Mouse (Mus musculus): ENCODE measurements at regions not wholly inside any gene's neighbourhood (a gene's known extent, or its start where the extent isn't known, plus 50 kb on each side); places are given as distances from the start of the nearest gene placed in this dataset.

DNA sequence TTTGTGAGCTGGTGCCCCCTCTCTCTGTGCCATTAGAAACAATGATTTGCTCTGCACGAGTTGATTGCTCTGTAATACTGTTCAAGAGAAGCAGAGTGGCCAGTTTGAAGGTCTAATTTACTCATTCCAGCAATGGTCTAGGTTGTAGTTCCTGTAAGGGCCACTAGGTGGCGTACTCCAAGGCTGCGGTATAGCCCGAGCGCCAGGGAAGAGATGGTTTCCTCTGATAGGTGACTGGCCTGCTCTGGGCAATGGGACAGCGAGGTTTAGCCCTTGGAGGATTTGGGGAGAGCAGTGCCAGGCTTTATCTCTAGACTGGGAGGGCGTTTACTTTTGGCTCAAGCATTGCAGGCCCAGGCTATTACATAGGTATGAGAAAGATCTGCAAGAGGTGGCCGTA lies 76.8 kb upstream of the Mki67 start:
- no peak for ATAC-seq (replicated peaks; ENCODE audit: extremely low read depth, insufficient read depth, low FRiP score)
- Histone ChIP-seq H3K9me3 (replicated peaks; ENCODE audit: control insufficient read depth, low read length) (no peaks in the 10 kb centered on the region), H3K36me3 (ENCODE audit: control insufficient read depth, insufficient read depth) (no peaks in the 10 kb centered on the region), H3K4me1 (ENCODE audit: control insufficient read depth, insufficient read depth, low read length) (peaks cover 11% of the 10 kb centered on the region), H3K27ac (ENCODE audit: low read length) (no peak overlapping the region), H3K27me3 (ENCODE audit: control insufficient read depth, insufficient read depth, low read length) (no peaks in the 10 kb centered on the region), H3K9ac (ENCODE audit: low read length) (no peak overlapping the region), H3K4me3 (ENCODE audit: low read length) (no peak overlapping the region), H3K4me2 (ENCODE audit: low read depth, low read length) (no peak overlapping the region)
- WGBS = 36% methylated on average over 8 of the region's 8 CpGs

DNA sequence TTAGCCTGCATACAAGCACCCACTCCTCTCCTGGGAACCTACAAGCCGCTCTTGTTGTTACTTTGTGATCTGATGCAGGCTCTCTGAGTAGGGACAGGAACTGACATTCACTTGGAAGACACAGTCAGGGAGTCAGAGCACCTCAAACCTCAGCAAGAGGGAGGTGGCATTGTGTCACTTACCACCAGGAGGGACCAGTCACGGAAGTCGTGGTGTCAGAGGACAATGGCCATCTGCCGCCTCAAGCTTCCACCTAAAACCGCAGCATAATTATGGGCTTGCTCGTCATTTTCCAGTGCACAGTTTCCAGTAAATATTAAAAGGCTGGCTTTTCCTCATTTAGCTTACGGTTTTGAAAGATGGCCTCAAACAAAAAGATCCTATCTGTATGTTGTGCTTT lies 78.1 kb upstream of the Mki67 start:
- Histone ChIP-seq H3K4me3 (ENCODE audit: low read length) (no peak overlapping the region), H3K27me3 (ENCODE audit: control insufficient read depth, insufficient read depth, low read length) (no peaks in the 10 kb centered on the region), H3K36me3 (ENCODE audit: control insufficient read depth, insufficient read depth) (no peaks in the 10 kb centered on the region), H3K27ac (ENCODE audit: low read length) (peak overlapping the region; percentile 9; the same call in 1 of the 2 replicates), H3K4me2 (ENCODE audit: low read depth, low read length) (no peak overlapping the region), H3K9me3 (replicated peaks; ENCODE audit: control insufficient read depth, low read length) (no peaks in the 10 kb centered on the region), H3K4me1 (ENCODE audit: control insufficient read depth, insufficient read depth, low read length) (peaks cover 11% of the 10 kb centered on the region), H3K9ac (ENCODE audit: low read length) (no peak overlapping the region)
- 44% methylated on average over 7 of the region's 7 CpGs for WGBS
- ATAC-seq (replicated peaks; ENCODE audit: extremely low read depth, insufficient read depth, low FRiP score) = no peak

DNA sequence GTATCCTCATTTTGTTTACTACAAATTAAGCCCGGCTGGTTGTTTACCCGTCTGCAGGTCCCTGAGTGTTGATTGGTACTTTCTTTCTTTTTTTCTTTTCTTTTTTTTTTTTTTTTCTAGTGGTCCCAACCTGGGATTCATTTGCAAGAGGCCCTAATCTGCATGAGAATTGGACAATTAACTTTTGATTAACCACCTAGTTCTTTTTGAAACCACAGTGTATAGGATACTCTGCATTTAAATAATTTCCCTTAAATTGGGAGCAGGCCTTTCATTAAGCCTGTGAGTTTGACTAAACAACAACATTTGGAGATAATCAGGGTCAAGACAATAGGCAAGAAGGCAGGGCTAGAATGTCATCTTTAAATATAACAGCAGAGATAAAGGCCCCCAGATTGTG lies 78.5 kb upstream of the Mki67 start:
- Histone ChIP-seq H3K27ac (ENCODE audit: low read length) (no peak overlapping the region), H3K36me3 (ENCODE audit: control insufficient read depth, insufficient read depth) (no peaks in the 10 kb centered on the region), H3K4me1 (ENCODE audit: control insufficient read depth, insufficient read depth, low read length) (peaks cover 11% of the 10 kb centered on the region), H3K9ac (ENCODE audit: low read length) (no peak overlapping the region), H3K4me2 (ENCODE audit: low read depth, low read length) (no peak overlapping the region), H3K27me3 (ENCODE audit: control insufficient read depth, insufficient read depth, low read length) (no peaks in the 10 kb centered on the region), H3K4me3 (ENCODE audit: low read length) (no peak overlapping the region), H3K9me3 (replicated peaks; ENCODE audit: control insufficient read depth, low read length) (no peaks in the 10 kb centered on the region)
- 62% methylated on average over 2 of the region's 2 CpGs for WGBS
- no peak for ATAC-seq (replicated peaks; ENCODE audit: extremely low read depth, insufficient read depth, low FRiP score)

DNA sequence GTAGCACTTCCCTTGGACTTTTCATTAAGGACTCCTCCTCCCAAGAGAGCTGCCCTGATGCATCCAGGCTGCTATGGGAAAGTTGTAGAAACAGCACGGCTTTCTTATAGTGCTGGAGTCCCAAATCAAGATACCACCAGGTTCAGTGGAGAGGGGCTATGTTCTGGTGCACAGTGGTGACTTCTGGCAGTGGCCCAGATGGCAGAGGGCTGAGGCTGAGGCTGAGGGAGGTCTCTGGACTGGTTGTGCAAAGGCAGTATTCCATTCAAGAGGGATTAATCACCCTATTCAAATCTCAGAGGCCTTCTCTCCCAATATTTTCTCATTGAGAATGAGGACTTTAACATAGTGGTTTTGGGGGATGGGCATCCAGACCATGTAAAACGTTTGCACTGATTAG lies 82.3 kb upstream of the Mki67 start:
- 33% methylated on average over 2 of the region's 2 CpGs for WGBS
- Histone ChIP-seq H3K36me3 (ENCODE audit: control insufficient read depth, insufficient read depth) (no peaks in the 10 kb centered on the region), H3K9me3 (replicated peaks; ENCODE audit: control insufficient read depth, low read length) (no peaks in the 10 kb centered on the region)

DNA sequence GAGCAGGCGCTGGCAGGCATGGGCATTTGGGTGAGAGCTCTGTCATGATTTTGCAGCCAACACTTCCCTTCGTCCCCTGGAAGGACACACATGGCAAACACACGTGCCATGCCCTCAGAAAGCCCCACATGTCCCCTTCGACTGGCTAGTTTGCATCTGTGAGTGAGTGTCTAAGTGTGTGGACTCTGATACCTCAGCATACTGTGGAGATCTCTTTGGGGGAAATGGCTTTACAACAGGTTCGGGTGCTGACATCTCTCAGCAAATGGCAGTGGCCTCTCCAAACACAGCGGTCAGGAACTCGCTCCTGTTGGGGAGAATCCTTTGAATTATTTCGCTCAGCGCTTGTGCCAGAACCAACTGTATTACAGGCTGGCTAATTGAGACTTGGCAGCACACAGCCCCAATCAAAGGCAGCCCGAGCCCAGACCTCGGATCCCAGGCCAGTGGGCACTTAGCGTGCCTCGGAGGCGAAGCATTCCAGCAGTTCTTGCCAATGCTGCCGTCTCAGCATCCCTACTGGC lies 86.5 kb upstream of the Mki67 start:
- 63% methylated on average over 15 of the region's 15 CpGs for WGBS
- Histone ChIP-seq H3K4me1 (ENCODE audit: control insufficient read depth, insufficient read depth, low read length) (no peaks in the 10 kb centered on the region), H3K4me2 (ENCODE audit: low read depth, low read length) (no peak overlapping the region), H3K9ac (ENCODE audit: low read length) (no peak overlapping the region), H3K4me3 (ENCODE audit: low read length) (no peak overlapping the region), H3K27ac (ENCODE audit: low read length) (peak overlapping the region; percentile 62), H3K27me3 (ENCODE audit: control insufficient read depth, insufficient read depth, low read length) (no peaks in the 10 kb centered on the region), H3K9me3 (replicated peaks; ENCODE audit: control insufficient read depth, low read length) (no peaks in the 10 kb centered on the region), H3K36me3 (ENCODE audit: control insufficient read depth, insufficient read depth) (no peaks in the 10 kb centered on the region)
- peak; percentile 72 for ATAC-seq (replicated peaks; ENCODE audit: extremely low read depth, insufficient read depth, low FRiP score)

More for the DNA sequence above, 82.3 kb upstream of the Mki67 start:
- H3K4me2 ChIP-seq (ENCODE audit: low read depth, low read length) = no peak overlapping the region
- no peak for ATAC-seq (replicated peaks; ENCODE audit: extremely low read depth, insufficient read depth, low FRiP score)
- peaks cover 11% of the 10 kb centered on the region for H3K4me1 ChIP-seq (ENCODE audit: control insufficient read depth, insufficient read depth, low read length)
- H3K27ac ChIP-seq (ENCODE audit: low read length) = no peak overlapping the region
- no peak overlapping the region for H3K9ac ChIP-seq (ENCODE audit: low read length)
- no peak overlapping the region for H3K4me3 ChIP-seq (ENCODE audit: low read length)
- no peaks in the 10 kb centered on the region for H3K27me3 ChIP-seq (ENCODE audit: control insufficient read depth, insufficient read depth, low read length)

DNA sequence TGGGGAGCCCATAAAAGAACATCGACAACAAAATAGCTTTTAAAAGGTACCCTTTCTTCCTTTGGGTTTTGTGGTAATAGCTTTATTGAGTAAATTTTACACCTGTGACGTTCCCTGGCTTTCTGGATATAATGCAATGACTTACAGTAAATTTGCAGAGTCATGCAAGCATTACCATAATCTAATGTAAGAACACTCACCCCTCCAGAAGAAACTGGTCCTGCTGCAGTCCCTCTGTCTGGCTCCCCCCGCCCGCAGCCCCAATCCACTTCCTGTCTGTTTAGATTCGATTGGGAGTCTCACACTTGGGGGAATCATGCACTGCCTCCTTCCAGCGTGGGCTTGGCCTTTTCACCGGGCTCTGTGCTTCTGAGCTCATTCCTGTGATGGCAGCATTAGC lies 88.6 kb upstream of the Mki67 start:
- no peak overlapping the region for H3K4me2 ChIP-seq (ENCODE audit: low read depth, low read length)
- no peak overlapping the region for H3K4me3 ChIP-seq (ENCODE audit: low read length)
- no peak for ATAC-seq (replicated peaks; ENCODE audit: extremely low read depth, insufficient read depth, low FRiP score)
- H3K9me3 ChIP-seq (replicated peaks; ENCODE audit: control insufficient read depth, low read length) = no peaks in the 10 kb centered on the region
- H3K9ac ChIP-seq (ENCODE audit: low read length) = no peak overlapping the region
- no peaks in the 10 kb centered on the region for H3K36me3 ChIP-seq (ENCODE audit: control insufficient read depth, insufficient read depth)
- 41% methylated on average over 7 of the region's 7 CpGs for WGBS
- H3K27me3 ChIP-seq (ENCODE audit: control insufficient read depth, insufficient read depth, low read length) = no peaks in the 10 kb centered on the region
- H3K4me1 ChIP-seq (ENCODE audit: control insufficient read depth, insufficient read depth, low read length) = no peaks in the 10 kb centered on the region
- no peak overlapping the region for H3K27ac ChIP-seq (ENCODE audit: low read length)

DNA sequence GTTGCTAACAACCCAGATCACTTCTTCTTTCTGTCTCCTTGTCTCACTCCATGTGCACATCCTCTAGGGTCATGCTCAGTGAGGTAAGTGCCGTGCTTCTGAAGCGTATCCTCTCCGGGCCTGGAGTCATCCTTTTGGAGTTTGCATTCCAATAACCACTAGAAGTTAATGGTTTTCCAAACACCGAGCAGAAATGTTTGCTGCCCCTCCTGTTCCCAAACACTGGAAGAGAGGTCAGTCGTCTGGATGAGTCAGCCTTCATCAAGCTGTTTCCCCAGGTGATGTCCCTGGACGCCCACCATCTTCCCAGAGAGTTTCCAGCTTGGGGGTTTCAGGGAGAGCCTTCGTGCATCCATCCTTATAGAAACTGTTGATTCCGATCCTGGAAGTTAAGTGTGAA lies 90.0 kb upstream of the Mki67 start:
- Histone ChIP-seq H3K4me3 (ENCODE audit: low read length) (no peak overlapping the region), H3K4me2 (ENCODE audit: low read depth, low read length) (no peak overlapping the region), H3K27ac (ENCODE audit: low read length) (no peak overlapping the region), H3K9me3 (replicated peaks; ENCODE audit: control insufficient read depth, low read length) (no peaks in the 10 kb centered on the region), H3K36me3 (ENCODE audit: control insufficient read depth, insufficient read depth) (no peaks in the 10 kb centered on the region), H3K27me3 (ENCODE audit: control insufficient read depth, insufficient read depth, low read length) (no peaks in the 10 kb centered on the region), H3K4me1 (ENCODE audit: control insufficient read depth, insufficient read depth, low read length) (no peaks in the 10 kb centered on the region), H3K9ac (ENCODE audit: low read length) (no peak overlapping the region)
- ATAC-seq (replicated peaks; ENCODE audit: extremely low read depth, insufficient read depth, low FRiP score) = no peak
- 79% methylated on average over 8 of the region's 8 CpGs for WGBS

DNA sequence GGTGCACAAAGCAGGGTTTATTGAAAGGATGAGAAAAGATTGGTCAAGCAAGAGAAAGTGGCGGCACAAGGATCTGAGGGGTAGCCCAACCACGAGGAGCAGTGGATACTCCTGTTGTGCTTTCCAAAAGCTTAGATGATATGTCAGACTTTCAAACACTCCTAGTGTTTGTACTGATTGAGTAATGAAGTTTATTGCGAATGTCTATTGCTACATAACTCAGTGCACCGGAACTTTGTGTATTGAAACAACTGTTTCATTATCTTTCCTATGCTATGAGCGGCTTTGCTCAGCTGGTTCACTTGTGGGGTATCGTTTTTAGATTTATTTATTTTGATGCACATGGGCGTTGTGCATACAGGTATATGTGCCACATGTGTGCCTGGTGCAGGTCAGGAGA lies 90.5 kb upstream of the Mki67 start:
- 90% methylated on average over 7 of the region's 7 CpGs for WGBS
- Histone ChIP-seq H3K27me3 (ENCODE audit: control insufficient read depth, insufficient read depth, low read length) (no peaks in the 10 kb centered on the region), H3K27ac (ENCODE audit: low read length) (no peak overlapping the region), H3K9ac (ENCODE audit: low read length) (no peak overlapping the region), H3K4me1 (ENCODE audit: control insufficient read depth, insufficient read depth, low read length) (no peaks in the 10 kb centered on the region), H3K9me3 (replicated peaks; ENCODE audit: control insufficient read depth, low read length) (no peaks in the 10 kb centered on the region), H3K4me2 (ENCODE audit: low read depth, low read length) (no peak overlapping the region), H3K36me3 (ENCODE audit: control insufficient read depth, insufficient read depth) (no peaks in the 10 kb centered on the region), H3K4me3 (ENCODE audit: low read length) (no peak overlapping the region)
- ATAC-seq (replicated peaks; ENCODE audit: extremely low read depth, insufficient read depth, low FRiP score) = no peak

DNA sequence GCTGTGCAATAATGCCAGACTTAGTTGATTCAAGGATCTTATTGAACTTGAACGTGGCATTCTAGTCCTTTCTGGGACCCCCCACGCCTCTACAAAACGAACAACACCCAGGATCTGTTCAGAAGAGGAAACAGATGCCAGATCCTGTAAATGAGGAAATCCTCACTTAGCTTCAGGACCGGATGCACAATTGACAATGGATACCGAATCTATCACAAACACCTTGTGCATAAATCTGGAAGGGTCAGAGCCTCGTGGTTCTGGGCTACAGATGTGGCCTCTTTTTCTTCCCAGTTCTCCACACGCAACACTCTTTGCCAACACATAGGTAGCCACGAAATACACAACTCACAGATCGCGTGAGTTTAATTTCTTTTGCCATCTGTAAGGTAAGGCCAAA lies 93.0 kb upstream of the Mki67 start:
- Histone ChIP-seq H3K9ac (ENCODE audit: low read length) (no peak overlapping the region), H3K4me3 (ENCODE audit: low read length) (no peak overlapping the region), H3K36me3 (ENCODE audit: control insufficient read depth, insufficient read depth) (no peaks in the 10 kb centered on the region), H3K4me2 (ENCODE audit: low read depth, low read length) (no peak overlapping the region), H3K27ac (ENCODE audit: low read length) (no peak overlapping the region), H3K9me3 (replicated peaks; ENCODE audit: control insufficient read depth, low read length) (no peaks in the 10 kb centered on the region), H3K27me3 (ENCODE audit: control insufficient read depth, insufficient read depth, low read length) (no peaks in the 10 kb centered on the region), H3K4me1 (ENCODE audit: control insufficient read depth, insufficient read depth, low read length) (no peaks in the 10 kb centered on the region)
- WGBS = 68% methylated on average over 10 of the region's 10 CpGs
- ATAC-seq (replicated peaks; ENCODE audit: extremely low read depth, insufficient read depth, low FRiP score) = no peak
